Mouse (Mus musculus) MEL (cell line): ENCODE results near the gene Fam181a.

ENCODE experiments used
- CTCF ChIP-seq, 3 experiments: IDR thresholded peaks in 2 of 3; conservative IDR thresholded peaks in 1 of 3; 2 replicates each; pipeline ENCODE4 v1.5.1; 2011 to 2012; ENCODE audit warnings: low read length in 3 of 3, low read depth in 2 of 3, mild to moderate bottlenecking in 2 of 3, improper control_type of control experiment in 1 of 3, inconsistent platforms in 1 of 3, mixed read lengths in 1 of 3, moderate library complexity in 1 of 3; ENCODE audit not compliant: control insufficient read depth in 1 of 3, insufficient read depth in 1 of 3, poor library complexity in 1 of 3, severe bottlenecking in 1 of 3
- JUND ChIP-seq: IDR thresholded peaks from 2 replicates; pipeline ENCODE4 v1.6.1; 2011; ENCODE audit warnings: low read depth, mild to moderate bottlenecking, improper control_type of control experiment, low read length
- MEF2A ChIP-seq: IDR thresholded peaks from 2 replicates; pipeline ENCODE4 v1.6.1; 2014; ENCODE audit warnings: low read depth, mild to moderate bottlenecking, inconsistent platforms, low read length, improper control_type of control experiment; ENCODE audit not compliant: poor library complexity, insufficient replicate concordance, severe bottlenecking; ENCODE audit errors: extremely low read depth
- POLR2A ChIP-seq, 2 experiments: IDR thresholded peaks; 2 replicates each; pipeline ENCODE4 v1.6.1; 2011 to 2012; ENCODE audit warnings: low read length in 2 of 2, mild to moderate bottlenecking in 2 of 2, control low read depth in 1 of 2, improper control_type of control experiment in 1 of 2, low read depth in 1 of 2, moderate library complexity in 1 of 2; ENCODE audit not compliant: control insufficient read depth in 1 of 2, insufficient read depth in 1 of 2, poor library complexity in 1 of 2

GRCm38 (mm10) chr12:103360812-103361211 lies 50.0 kb downstream of the Fam181a start:
- TF ChIP-seq MEF2A (no peak), CTCF (IDR thresholded peaks at IDR 0.05 in 2 of 3, conservative IDR thresholded peaks at IDR 0.05 in 1 of 3; ENCODE audit: control insufficient read depth in 1 of 3, insufficient read depth in 1 of 3, low read depth in 2 of 3, low read length in 3 of 3, poor library complexity in 1 of 3, severe bottlenecking in 1 of 3) (no peak), POLR2A (IDR thresholded peaks at IDR 0.05; ENCODE audit: control insufficient read depth in 1 of 2, insufficient read depth in 1 of 2, low read depth in 1 of 2, low read length in 2 of 2, poor library complexity in 1 of 2) (no peak), JUND (no peak)
